Mouse (Mus musculus) stomach, embryonic 14.5 days (tissue): Measurements from ENCODE around the gene Nme4. TPM values are rescaled to one million over a fixed set of nuclear protein-coding genes. Genes with fewer than 3 reads are reported as not detected.

Experiments used
- ATAC-seq: fragments of 200-750 bp; cut with Nextera tagmentation; 2 replicates; pipeline ENCODE4 v1.8.0; 2017; ENCODE audit warnings: low read depth, moderate TSS enrichment; ENCODE audit not compliant: insufficient number of reproducible peaks, insufficient read depth, low FRiP score
- H3K27ac ChIP-seq: fragments of 300-500 bp; sonication (generic); 2 replicates; pipeline ENCODE4 v1.5.1; 2014; ENCODE audit warnings: mild to moderate bottlenecking, low read length, moderate library complexity, mixed read lengths
- H3K27me3 ChIP-seq: fragments of 300-500 bp; sonication (generic); 2 replicates; pipeline ENCODE4 v1.6.1; 2014; ENCODE audit warnings: low read length, control low read depth, mixed read lengths; ENCODE audit not compliant: control insufficient read depth, insufficient read depth
- H3K36me3 ChIP-seq: fragments of 300-500 bp; sonication (generic); 2 replicates; pipeline ENCODE4 v1.6.1; 2014; ENCODE audit warnings: mild to moderate bottlenecking, control low read depth, low read length, moderate library complexity, mixed read lengths; ENCODE audit not compliant: control insufficient read depth, insufficient read depth
- H3K4me1 ChIP-seq: fragments of 300-500 bp; sonication (generic); 2 replicates; pipeline ENCODE4 v1.6.1; 2014; ENCODE audit warnings: low read length, control low read depth, mixed read lengths; ENCODE audit not compliant: control insufficient read depth, insufficient read depth
- H3K4me2 ChIP-seq: fragments of 300-500 bp; sonication (generic); replicated peaks from 2 replicates; pipeline ENCODE4 v1.6.1; 2014; ENCODE audit warnings: low read depth, low read length, control low read depth
- H3K4me3 ChIP-seq: fragments of 300-500 bp; sonication (generic); 2 replicates; pipeline ENCODE4 v1.5.1; 2014; ENCODE audit warnings: low read depth, low read length, control low read depth
- H3K9ac ChIP-seq: fragments of 300-500 bp; sonication (generic); replicated peaks from 2 replicates; pipeline ENCODE4 v1.6.1; 2014; ENCODE audit warnings: low read depth, mild to moderate bottlenecking, control low read depth, low read length, moderate library complexity, mixed read lengths
- H3K9me3 ChIP-seq: fragments of 300-500 bp; sonication (generic); 2 replicates; pipeline ENCODE4 v1.6.1; 2016; ENCODE audit warnings: low read depth, low read length, control low read depth; ENCODE audit not compliant: control insufficient read depth
- WGBS: fragments of 180-500 bp; shearing (Covaris S2); extraction: QIAGEN DNeasy Blood & Tissue Kit; methylation state at CpG from one replicate; pipeline ENCODE4 v1.1.7; 2014; 5-methylcytosine and 5-hydroxymethylcytosine counted together
- polyA plus RNA-seq: library from polyadenylated mRNA; unstranded; fragments of >200 nt; fragmentation: Nextera tagmentation; extraction: Ambion mirVana; gene quantifications from 2 replicates; pipeline ENCODE4 v1.2.1, GENCODE M21; 2014

The Nme4 gene
- polyA plus RNA-seq, 1 experiment from 2014 or later, result 96.5 TPM

DNA sequence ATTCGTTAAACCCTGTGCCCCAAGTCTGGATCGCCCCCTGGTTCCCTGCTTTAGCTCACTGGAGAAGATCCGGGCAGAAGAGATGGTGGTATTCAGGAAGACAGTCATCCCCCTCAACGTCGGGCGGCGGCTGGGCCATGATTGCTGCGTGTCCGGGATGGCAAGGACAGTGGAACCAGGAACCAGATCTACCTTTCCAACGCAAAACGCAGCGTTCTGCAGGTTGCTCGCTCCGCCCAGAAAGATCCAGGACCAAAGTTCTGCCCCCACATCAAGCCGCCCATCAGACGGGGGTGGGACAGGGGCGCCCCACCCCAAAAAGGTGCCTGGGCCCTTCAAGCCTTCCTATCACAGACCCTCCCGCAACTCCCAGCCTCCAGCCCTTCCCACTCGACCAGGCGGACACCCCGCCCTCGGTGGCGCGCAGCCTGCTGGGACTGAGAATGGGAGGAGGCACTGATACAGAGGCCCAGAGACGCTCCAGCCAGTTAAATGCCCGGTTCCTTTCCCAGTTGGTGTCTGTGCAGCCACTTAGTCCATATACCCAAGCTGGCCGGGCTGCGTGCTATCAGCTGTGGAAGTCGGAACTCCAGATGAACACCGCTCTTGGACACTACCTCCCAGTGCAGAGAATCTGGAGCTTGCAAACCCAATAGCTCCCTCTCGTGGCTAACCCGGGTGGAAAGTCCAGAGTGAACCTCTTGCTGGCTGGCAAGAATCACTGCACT, 5.3 kb downstream of the Nme4 start, which contains the start of gene Decr2:
Gene Decr2, minus strand, starts transcription at position 433 of the 728 bp plus-strand sequence.
- peak; percentile 93 for ATAC-seq
- WGBS, result under 1% methylated on average over 31 of the region's 32 CpGs
- Histone ChIP-seq H3K9ac (peak within 1 kb of the TSS; percentile 60), H3K27ac (peak within 1 kb of the TSS; percentile 80), H3K4me3 (peak within 1 kb of the TSS; percentile 49), H3K9me3 (no peaks in the 10 kb centered on the region), H3K36me3 (no peaks in the 10 kb centered on the region), H3K4me1 (peaks cover 11% of the 10 kb centered on the region; the same call in 1 of the 2 replicates), H3K27me3 (no peaks in the 10 kb centered on the region), H3K4me2 (peak within 1 kb of the TSS; percentile 82)

- H3K4me2 ChIP-seq, result no peak overlapping the region
- 88% methylated on average over 9 of the region's 9 CpGs for WGBS
- H3K4me1 ChIP-seq, result peaks cover 3% of the 10 kb centered on the region; the same call in 1 of the 2 replicates
- no peaks in the 10 kb centered on the region for H3K27me3 ChIP-seq
- H3K4me3 ChIP-seq, result no peak overlapping the region
- peaks cover 4% of the 10 kb centered on the region; the same call in 1 of the 2 replicates for H3K36me3 ChIP-seq
- no peak overlapping the region for H3K9ac ChIP-seq
- ATAC-seq, result no peak
- H3K9me3 ChIP-seq, result no peaks in the 10 kb centered on the region
- no peak overlapping the region for H3K27ac ChIP-seq
These were observed 8.3 kb downstream of the Nme4 start for GRCm38 (mm10) chr17:26087059-26087564.

- Histone ChIP-seq H3K36me3 (peaks cover 7% of the 10 kb centered on the region; the same call in 1 of the 2 replicates), H3K4me1 (no peaks in the 10 kb centered on the region), H3K4me2 (no peak overlapping the region), H3K27me3 (no peaks in the 10 kb centered on the region), H3K4me3 (no peak overlapping the region), H3K9ac (no peak overlapping the region), H3K9me3 (no peaks in the 10 kb centered on the region), H3K27ac (no peak overlapping the region)
- 30% methylated on average over 2 of the region's 2 CpGs for WGBS
- ATAC-seq, result no peak
These were observed 14.5 kb downstream of the Nme4 start for GRCm38 (mm10) chr17:26080867-26081266.

- Histone ChIP-seq H3K9me3 (no peaks in the 10 kb centered on the region), H3K27ac (no peak overlapping the region), H3K4me2 (no peak overlapping the region), H3K4me3 (no peak overlapping the region), H3K4me1 (no peaks in the 10 kb centered on the region), H3K9ac (no peak overlapping the region), H3K36me3 (peaks cover 7% of the 10 kb centered on the region; the same call in 1 of the 2 replicates), H3K27me3 (no peaks in the 10 kb centered on the region)
- 66% methylated on average over 2 of the region's 2 CpGs for WGBS
- ATAC-seq, result no peak
These were observed 16.6 kb downstream of the Nme4 start for GRCm38 (mm10) chr17:26078851-26079250.

DNA sequence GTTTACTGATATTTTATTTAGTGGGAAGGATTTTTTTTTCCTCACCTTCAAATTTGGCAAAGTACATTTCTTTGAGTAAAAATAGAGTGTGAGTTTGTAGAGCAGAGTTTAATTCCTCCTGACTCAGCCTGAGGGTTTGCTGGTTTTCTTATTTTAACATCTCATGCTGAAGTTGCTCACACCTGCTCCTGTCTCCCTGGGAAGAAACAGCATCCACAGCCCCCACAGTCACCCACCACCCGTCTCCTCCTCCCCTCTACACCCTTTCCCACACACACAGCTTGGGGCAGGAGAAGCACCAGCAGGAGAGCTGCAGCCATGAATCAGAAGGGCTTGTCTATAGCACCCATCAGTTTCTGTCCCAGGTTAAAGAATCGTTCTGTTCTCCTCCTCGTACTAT, 20.2 kb downstream of the Nme4 start:
- Histone ChIP-seq H3K9me3 (no peaks in the 10 kb centered on the region), H3K36me3 (no peaks in the 10 kb centered on the region), H3K4me3 (no peak overlapping the region), H3K27ac (no peak overlapping the region), H3K4me2 (no peak overlapping the region), H3K27me3 (no peaks in the 10 kb centered on the region), H3K4me1 (no peaks in the 10 kb centered on the region), H3K9ac (no peak overlapping the region)
- ATAC-seq, result no peak
- 71% methylated on average over 3 of the region's 3 CpGs for WGBS

GRCm38 (mm10) chr17:26070136-26070535, 25.3 kb downstream of the Nme4 start:
- Histone ChIP-seq H3K4me2 (peak overlapping the region; percentile 99), H3K27me3 (no peaks in the 10 kb centered on the region), H3K4me1 (peaks cover 22% of the 10 kb centered on the region), H3K9ac (no peak overlapping the region), H3K36me3 (0 out of 2 replicates have a peak, but pooled peaks cover 2% of the 10 kb centered on the region), H3K27ac (no peak overlapping the region), H3K4me3 (peak overlapping the region; percentile 75), H3K9me3 (no peaks in the 10 kb centered on the region)
- whole genome bisulfite sequencing, result 32% methylated on average over 6 of the region's 6 CpGs
- no peak for ATAC-seq

- Histone ChIP-seq H3K27me3 (no peaks in the 10 kb centered on the region), H3K4me3 (peak within 1 kb of the TSS; percentile 75), H3K36me3 (0 out of 2 replicates have a peak, but pooled peaks cover 4% of the 10 kb centered on the region), H3K9ac (peak within 1 kb of the TSS; percentile 74), H3K27ac (peak within 1 kb of the TSS; percentile 33), H3K4me1 (peaks cover 22% of the 10 kb centered on the region), H3K9me3 (no peaks in the 10 kb centered on the region), H3K4me2 (peak within 1 kb of the TSS; percentile 99)
- ATAC-seq, result peak; percentile 88
- WGBS, result under 1% methylated on average over 94 of the region's 94 CpGs
These were observed 26.3 kb downstream of the Nme4 start, which contains the start of gene Rab11fip3 for GRCm38 (mm10) chr17:26068831-26069739. Gene Rab11fip3, minus strand, starts transcription at chr17:26069555.
